Mouse (Mus musculus): Measurements from ENCODE around the gene Cd274. TPM values are rescaled to one million over a fixed set of nuclear protein-coding genes. Genes with fewer than 3 reads are reported as not detected.

Gene Cd274
- 10 to 100 TPM; 40.5 to 51.2 TPM for polyA plus RNA-seq (2017; shearing (Covaris generic))

DNA sequence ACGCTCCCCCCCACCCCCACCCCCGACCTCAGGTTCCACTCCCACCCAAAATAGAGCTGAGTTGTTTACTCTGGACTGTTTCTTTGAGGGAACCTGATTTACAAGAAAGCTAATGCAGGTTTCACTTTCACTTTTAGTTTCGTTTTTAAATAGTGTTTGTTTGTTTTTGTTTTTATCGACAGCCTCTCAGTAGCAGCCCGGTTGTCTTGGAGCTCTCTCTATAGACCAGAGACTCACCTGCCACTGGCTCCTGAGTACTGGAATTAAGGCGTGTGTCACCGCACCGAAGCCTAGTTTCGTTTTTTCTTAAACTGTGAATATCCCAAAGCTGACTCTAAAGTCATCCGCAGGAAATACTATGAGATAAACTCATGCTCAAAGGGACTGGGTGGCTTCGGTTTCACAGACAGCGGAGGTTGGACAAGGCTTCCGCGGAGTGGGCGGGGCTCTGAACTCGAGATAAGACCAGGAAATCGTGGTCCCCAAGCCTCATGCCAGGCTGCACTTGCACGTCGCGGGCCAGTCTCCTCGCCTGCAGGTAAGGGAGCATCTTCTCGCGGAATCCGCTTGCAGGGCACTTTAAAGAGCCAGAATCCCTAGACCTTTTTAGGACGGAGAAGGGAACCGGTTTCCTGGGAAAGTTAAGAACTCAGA is at the start of gene Cd274, which contains the start of gene Plgrkt:
TSS of gene Cd274 (plus strand) at position 487 of the 654 bp plus-strand sequence.
TSS of gene Plgrkt (minus strand) at position 422 of the 654 bp plus-strand sequence.

DNA sequence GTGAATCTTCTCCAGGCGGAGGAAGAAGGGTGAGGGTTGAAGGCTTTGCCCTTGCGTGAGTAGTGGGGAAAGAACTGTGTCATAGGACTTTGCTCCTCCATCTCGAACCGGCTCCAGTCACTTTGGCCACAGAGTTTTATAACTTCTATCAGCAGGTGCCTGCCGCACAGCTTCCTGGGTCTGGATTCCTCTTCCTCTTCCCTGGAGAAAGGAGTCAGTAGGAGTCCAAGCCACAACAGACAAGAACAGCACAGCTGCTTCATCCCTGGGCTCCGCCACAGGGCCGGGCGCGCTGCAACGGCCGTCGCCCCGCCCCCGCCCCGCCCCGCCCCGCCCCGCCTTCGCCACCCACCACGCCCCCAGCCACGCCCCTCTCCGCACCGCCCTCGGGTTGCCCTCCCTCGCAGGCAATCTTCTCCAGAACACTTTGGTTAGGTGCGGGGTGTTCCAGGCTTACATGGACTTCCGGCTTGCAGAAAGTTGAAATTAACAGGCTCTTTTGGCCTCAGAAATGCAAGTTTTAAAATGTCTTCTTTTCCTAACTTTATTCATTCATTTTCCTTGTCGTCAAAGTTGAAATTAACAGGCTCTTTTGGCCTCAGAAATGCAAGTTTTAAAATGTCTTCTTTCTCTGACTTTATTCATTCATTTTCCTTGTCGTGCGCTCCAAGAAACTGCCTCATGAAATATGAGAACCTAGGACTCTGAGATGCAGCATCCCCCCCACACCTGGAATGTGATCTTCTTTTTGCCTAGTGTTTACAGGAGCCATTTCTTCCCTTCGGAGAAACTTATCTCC is 42.0 kb upstream of the Cd274 start, which contains the start of gene Insl6:
TSS of gene Insl6 (minus strand) at position 304 of the 799 bp plus-strand sequence.

DNA sequence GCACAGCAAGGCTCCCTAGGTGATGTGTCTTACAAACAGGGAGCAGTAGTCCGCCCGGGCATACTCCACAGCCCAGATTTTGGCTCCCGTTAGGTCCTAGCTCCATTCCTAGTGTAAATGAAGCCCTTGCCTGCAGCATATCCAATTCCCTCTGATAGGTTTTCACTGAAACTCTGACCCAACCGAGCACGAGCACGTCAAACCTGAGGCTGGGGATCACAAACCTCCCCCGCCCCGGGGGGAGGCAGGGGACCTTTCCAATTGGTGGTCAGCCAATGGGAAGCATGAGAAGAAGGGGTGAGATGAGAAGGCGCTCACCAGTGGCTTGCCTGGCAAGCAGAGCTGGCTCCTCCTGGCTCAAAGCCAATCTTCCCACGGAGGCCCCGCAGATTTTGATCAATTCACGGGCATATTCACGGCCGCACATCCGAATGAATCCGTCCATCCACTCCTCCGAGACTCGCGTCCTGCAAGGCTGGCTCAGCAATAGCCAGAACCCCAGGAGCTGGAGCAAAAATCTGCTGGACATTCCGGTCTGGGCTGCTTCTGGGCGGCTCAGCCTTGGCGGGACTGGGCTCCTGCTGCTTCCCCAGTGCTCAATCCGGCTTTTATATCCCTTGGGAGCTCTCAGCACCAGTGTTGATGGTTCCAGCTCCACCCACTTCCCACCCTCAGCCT is 33.0 kb upstream of the Cd274 start, which contains the start of gene Rln1:
TSS of gene Rln1 (minus strand) at position 603 of the 678 bp plus-strand sequence.

DNA sequence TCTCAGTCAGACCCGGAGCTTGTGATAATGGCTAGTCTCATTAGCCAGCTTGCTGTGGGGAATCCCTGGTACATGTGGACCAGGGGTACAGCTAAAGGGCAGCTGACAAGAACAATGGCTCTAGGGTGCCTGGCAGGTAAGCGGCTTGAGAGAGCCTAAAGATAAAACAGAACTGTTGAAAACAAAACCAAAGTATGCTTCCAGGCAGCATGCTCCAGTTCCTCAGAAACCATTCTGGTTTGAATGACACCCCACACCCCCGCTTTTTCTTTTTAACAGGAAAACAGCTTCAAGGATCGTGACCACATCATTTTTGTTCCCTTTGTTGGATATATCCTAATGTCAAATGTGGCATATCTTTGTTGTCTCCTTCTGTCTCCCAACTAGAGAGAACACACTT is 43.4 kb downstream of the Cd274 start, which contains the start of gene Pdcd1lg2:
TSS of gene Pdcd1lg2 (plus strand) at position 301 of the 400 bp plus-strand sequence.

Other genes starting within 250 kb of the Cd274 start
- 10 to 100 TPM; 92.2 to 97.1 TPM for gene Jak2, start 115.6 kb upstream of the Cd274 start, polyA plus RNA-seq (2017; shearing (Covaris generic))
- gene Insl6, start 42.1 kb upstream of the Cd274 start, polyA plus RNA-seq (2017; shearing (Covaris generic)) = 10 to 100 TPM; 15.6 to 24.1 TPM
- under 1 TPM; 0.07 to 0.13 TPM for gene Rln1, start 32.8 kb upstream of the Cd274 start, polyA plus RNA-seq (2017; shearing (Covaris generic))
- gene Plgrkt, start 65 bp upstream of the Cd274 start, polyA plus RNA-seq (2017; shearing (Covaris generic)) = 100 to 1,000 TPM; 267 to 277 TPM
- 10 to 100 TPM; 13.1 to 24.8 TPM for gene Pdcd1lg2, start 43.5 kb downstream of the Cd274 start, polyA plus RNA-seq (2017; shearing (Covaris generic))
- gene Ric1, start 154.8 kb downstream of the Cd274 start, polyA plus RNA-seq (2017; shearing (Covaris generic)) = 1 to 10 TPM; 8.6 to 9.4 TPM

Measured in inflammation-experienced regulatory T-cells (primary cell).